Mouse (Mus musculus) bone marrow, adult 2 months (tissue): ENCODE results near the gene Arpc5l. TPM values are rescaled to one million over a fixed set of nuclear protein-coding genes. Genes with fewer than 3 reads are reported as not detected.

ENCODE experiments used
- H3K27ac ChIP-seq: fragments of 200-500 bp; 2 replicates; pipeline ENCODE4 v1.5.1; 2012; ENCODE audit warnings: low read depth, mild to moderate bottlenecking, control low read depth, inconsistent platforms, low read length; ENCODE audit not compliant: control insufficient read depth, poor library complexity, insufficient read depth
- H3K4me1 ChIP-seq: fragments of 200-500 bp; 2 replicates; pipeline ENCODE4 v1.6.1; 2011; ENCODE audit warnings: low read length; ENCODE audit not compliant: control insufficient read depth, insufficient read depth
- H3K4me3 ChIP-seq: fragments of 200-500 bp; replicated peaks from 2 replicates; pipeline ENCODE3; 2011; ENCODE audit warnings: mild to moderate bottlenecking, low read depth, low read length, control low read depth; ENCODE audit not compliant: control insufficient read depth
- CTCF ChIP-seq: fragments of 200-500 bp; IDR thresholded peaks from 2 replicates; pipeline ENCODE4 v1.5.1; 2011; ENCODE audit warnings: low read length, control low read depth; ENCODE audit not compliant: control insufficient read depth, insufficient read depth
- POLR2A ChIP-seq: fragments of 200-500 bp; IDR thresholded peaks from 2 replicates; pipeline ENCODE4 v1.6.1; 2011; ENCODE audit warnings: low read depth, mild to moderate bottlenecking, control low read depth, low read length, borderline replicate concordance; ENCODE audit not compliant: control insufficient read depth
- WGBS: fragments of 180-500 bp; shearing (Covaris S2); methylation state at CpG from one replicate; pipeline ENCODE4 v1.1.7; 2018; 5-methylcytosine and 5-hydroxymethylcytosine counted together
- polyA plus RNA-seq: library from polyadenylated mRNA; stranded (reverse); fragments of >200 nt; gene quantifications from 2 replicates; pipeline ENCODE4 v1.2.4, GENCODE M21; 2011; ENCODE audit warnings: low replicate concordance; ENCODE audit not compliant: missing spikeins, insufficient read depth, insufficient read length

The Arpc5l gene
- polyA plus RNA-seq, 1 experiment, result 71.5 TPM

DNA sequence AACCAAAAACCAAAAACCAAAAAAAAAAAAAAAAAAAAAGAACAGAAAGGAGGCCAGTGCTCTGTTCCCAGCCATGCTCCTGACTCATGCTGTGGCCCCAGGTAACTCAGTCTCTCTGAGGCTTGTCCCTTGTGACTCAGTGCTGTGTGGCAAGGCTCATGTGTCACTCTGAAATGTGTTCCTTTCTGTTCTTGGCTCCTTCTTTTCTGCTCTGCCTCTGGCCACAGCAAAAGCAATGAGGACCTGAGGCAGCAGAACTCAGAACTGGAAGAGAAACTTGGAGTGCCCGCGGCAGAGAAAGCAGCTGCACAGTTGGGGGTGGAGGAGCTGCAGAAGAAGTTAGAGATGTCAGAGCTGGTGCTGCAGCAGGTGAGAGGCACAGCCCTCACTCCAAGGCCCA lies 31.0 kb upstream of the Arpc5l start:
- Histone ChIP-seq H3K27ac (no peak overlapping the region), H3K4me3 (no peak overlapping the region), H3K4me1 (peaks cover 1% of the 10 kb centered on the region)
- 53% methylated on average over 2 of the region's 2 CpGs for WGBS
- TF ChIP-seq CTCF (no peak), POLR2A (no peak)

DNA sequence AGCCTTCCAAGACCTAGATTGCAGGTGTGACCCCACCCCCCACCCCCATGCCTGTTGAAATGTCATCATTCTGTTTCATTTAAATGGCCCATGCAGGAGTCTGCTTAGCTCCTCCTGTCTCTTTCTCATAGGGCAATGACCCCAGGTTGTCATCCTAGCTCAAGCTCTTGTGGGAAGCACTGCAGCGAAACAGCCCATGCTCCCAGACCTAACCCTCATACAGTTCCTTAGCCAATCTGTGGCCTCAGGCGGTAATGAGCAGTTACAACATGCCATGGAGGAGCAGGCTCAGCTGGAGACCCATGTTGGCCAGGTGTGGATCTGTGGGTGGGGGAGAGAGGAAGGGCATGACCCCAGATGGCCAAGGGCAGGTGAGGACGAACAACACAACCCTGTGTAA lies 30.0 kb upstream of the Arpc5l start:
- Histone ChIP-seq H3K27ac (no peak overlapping the region), H3K4me1 (peaks cover 1% of the 10 kb centered on the region), H3K4me3 (no peak overlapping the region)
- WGBS, result 80% methylated on average over 3 of the region's 3 CpGs
- TF ChIP-seq POLR2A (no peak), CTCF (no peak)

DNA sequence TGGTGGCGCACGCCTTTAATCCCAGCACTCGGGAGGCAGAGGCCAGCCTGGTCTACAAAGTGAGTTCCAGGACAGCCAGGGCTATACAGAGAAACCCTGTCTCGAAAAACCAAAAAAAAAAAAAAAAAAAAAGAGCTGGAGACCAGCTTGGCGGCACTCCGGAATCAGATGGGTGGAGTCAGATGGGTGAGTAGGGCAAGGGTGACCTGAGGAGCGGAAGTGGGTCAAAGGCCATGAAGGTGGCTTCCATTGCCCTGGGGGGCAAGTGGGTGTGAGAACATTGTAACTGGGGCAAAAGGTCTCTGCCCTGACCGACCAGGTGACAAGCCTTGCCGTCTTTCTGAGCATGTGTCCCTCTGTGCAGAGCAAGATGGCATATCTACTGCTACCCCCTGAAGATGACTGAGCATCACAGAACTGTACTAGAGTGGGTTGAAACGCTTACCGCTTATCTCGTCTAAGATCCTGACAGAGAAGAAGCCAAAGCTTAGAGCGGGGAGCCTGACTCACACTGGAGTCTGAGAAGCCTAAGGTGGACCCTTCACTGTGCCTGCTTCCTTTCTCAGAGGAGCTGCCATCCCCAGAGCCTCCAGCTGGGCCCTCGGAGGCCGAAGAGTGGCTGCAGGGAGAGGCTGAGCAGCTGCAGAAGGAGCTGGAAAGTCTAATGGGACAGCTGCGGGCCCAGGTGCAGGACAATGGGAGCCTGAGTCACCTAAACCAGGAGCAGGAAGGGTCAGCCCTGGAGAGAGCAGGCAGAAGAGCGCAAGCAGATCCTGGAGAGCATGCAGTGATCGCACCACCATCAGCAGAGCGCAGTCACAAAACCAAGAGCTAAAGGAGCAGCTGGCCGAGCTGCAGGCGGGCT lies 29.0 kb upstream of the Arpc5l start:
- WGBS, result 80% methylated on average over 21 of the region's 21 CpGs
- no peak for TF ChIP-seq POLR2A
- no peak for TF ChIP-seq CTCF
- Histone ChIP-seq H3K4me1 (no peaks in the 10 kb centered on the region), H3K27ac (no peak overlapping the region), H3K4me3 (no peak overlapping the region)

DNA sequence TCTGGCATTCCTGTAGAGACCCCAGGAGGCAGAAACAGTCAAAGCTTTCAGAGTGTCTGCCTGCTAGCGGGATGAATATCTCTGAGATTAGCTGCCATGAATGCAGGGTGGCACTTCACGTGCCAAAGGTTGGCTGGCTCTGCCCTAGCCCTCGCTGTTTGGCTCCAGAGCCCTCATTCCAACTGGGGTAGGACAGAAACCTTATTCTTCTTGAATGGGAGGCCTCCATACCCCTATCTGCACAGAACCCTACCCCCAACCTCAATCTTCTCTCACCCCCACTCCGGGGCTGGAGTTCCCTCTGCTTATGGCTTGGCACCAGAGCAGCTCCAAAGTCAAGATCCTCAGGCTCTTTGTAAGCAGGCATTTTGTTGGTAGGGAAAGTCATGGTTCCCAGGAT lies 27.3 kb upstream of the Arpc5l start:
- 86% methylated on average over 4 of the region's 4 CpGs for WGBS
- H3K4me3 ChIP-seq, result no peak overlapping the region
- no peak overlapping the region for H3K27ac ChIP-seq

DNA sequence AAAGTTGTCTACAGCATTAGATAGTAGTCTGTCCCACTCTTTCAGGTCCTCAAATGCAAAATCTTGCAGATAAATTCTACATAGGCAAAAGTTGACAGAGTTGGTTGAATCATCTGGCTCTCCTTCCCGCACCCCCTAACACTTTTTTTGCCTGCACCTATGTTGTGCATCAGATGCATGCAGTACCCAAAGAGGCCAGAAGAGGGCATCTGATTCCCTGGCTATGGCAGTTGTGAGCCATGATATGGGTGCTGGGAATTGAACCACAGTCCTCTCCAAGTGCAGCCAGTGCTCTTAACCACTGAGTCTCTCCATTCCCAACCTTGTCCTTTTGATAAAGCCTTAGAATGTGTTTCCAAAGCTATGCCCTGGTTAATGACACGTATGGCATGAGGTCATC lies 21.7 kb upstream of the Arpc5l start:
- WGBS, result 94% methylated on average over 2 of the region's 2 CpGs
- Histone ChIP-seq H3K4me3 (no peak overlapping the region), H3K27ac (no peak overlapping the region), H3K4me1 (peaks cover 2% of the 10 kb centered on the region; the same call in 1 of the 2 replicates)
- TF ChIP-seq CTCF, result peak; percentile 37
- no peak for TF ChIP-seq POLR2A

More for the DNA sequence above, 27.3 kb upstream of the Arpc5l start:
- H3K4me1 ChIP-seq, result no peaks in the 10 kb centered on the region
- TF ChIP-seq CTCF (no peak), POLR2A (no peak)

DNA sequence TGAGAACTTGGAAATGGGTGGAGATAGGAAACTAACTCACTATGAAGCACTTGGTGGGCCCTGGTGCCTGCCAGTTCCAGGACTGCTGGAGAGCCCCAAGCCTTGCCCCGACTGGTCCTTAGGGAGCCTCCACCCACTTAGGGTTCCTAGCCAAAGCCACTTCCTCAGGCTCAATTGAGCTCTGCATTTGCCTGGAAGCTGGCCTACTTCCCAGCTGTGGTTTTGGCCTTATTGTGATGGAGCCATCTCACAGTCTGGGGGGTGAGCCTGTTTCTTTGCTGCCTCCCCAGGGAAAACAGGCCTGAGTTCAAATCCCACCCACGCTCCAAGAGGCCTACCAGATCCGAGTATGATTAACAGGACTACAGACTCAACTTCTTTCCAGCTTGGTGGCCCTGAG lies 18.6 kb upstream of the Arpc5l start:
- peaks cover 2% of the 10 kb centered on the region; the same call in 1 of the 2 replicates for H3K4me1 ChIP-seq

DNA sequence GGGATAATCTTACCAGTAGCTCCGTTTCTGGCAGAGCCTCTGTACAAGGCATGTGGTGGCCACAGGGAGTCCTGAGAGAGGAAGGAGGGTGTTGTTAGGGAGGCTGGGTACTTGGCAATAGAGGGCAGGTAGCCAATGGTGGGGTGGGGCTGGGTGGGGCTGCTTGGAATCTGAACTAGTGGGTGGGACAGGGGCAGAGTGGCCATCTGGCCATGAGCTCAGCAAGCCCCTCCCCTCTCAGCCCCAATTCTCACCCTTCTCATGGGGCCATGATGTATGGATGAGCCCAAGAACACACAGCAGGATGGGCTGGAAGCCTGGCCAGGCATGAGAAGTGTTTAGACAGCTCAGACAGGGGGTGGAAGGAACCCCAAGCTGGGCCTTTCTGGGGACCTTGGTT lies 17.8 kb upstream of the Arpc5l start:
- peaks cover 2% of the 10 kb centered on the region; the same call in 1 of the 2 replicates for H3K4me1 ChIP-seq
- H3K4me3 ChIP-seq, result no peak overlapping the region
- 54% methylated on average over 1 of the region's 1 CpGs for WGBS
- H3K27ac ChIP-seq, result no peak overlapping the region
- TF ChIP-seq CTCF, result no peak
- TF ChIP-seq POLR2A, result no peak

More for the DNA sequence above, 18.6 kb upstream of the Arpc5l start:
- WGBS, result 56% methylated on average over 3 of the region's 3 CpGs
- TF ChIP-seq POLR2A (no peak), CTCF (no peak)
- Histone ChIP-seq H3K4me3 (no peak overlapping the region), H3K27ac (no peak overlapping the region)

DNA sequence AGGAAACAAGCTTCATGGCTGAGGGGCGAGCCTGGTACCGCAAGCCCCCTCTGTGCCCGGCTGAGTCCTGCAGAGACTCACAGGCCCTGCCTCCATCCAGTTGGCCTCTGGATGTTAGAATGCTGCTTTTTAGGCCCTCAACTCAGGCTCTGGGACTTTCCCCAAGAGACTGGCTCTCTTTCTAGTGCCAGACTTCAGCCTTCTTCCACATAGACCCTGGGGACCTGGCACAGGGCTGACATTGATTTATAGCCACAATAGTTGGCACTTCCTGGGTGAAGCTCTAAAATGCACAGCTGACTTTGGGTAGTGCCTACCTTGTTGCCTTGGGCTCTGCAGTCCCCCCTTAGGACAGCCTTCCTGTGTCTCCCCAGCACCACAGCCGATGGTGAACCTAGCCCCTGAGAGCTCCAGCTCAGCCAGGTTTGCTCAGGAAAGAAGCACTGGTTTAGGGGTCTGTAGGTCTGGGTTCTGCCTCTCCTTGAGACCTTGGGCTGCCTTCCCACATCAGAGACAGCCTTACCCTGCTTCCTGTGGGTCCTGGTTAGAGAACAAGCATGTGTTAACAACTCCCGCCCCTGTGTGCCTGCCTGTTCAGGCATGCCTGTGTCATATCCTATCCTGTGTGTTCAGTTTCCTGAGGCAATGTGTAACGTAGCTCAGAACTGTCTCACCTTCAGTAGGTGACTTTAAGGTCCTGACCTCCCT lies 17.2 kb upstream of the Arpc5l start:
- 48% methylated on average over 6 of the region's 6 CpGs for WGBS
- H3K4me1 ChIP-seq, result peaks cover 2% of the 10 kb centered on the region; the same call in 1 of the 2 replicates
- no peak overlapping the region for H3K4me3 ChIP-seq
- no peak for TF ChIP-seq CTCF
- no peak for TF ChIP-seq POLR2A
- H3K27ac ChIP-seq, result no peak overlapping the region

DNA sequence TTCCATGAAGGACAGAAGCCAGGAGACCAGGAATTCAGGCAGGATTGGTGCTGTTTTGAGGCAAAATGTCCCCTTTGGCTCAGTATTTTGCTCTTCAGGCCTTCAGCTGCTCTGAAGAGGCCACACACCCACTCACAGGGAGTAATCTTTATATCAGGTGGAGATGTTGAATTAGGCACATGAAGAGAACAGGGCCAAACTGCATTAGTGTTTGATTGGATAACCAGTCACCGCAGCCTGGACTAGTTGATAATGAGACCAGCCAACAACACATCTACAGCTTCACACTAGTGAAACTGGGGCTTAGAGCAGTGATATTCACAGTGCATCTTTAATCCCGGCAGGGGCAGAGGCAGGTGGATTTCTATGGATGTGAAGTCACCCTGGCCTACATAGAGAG lies 16.2 kb upstream of the Arpc5l start:
- WGBS, result 72% methylated on average over 2 of the region's 2 CpGs
- Histone ChIP-seq H3K27ac (no peak overlapping the region), H3K4me1 (peaks cover 2% of the 10 kb centered on the region; the same call in 1 of the 2 replicates), H3K4me3 (no peak overlapping the region)
- TF ChIP-seq POLR2A (no peak), CTCF (no peak)
